Mouse (Mus musculus): Measurements from ENCODE around the gene Tk2. TPM values are rescaled to one million over a fixed set of nuclear protein-coding genes. Genes with fewer than 3 reads are reported as not detected.

Gene Tk2
- polyA plus RNA-seq, 1 experiment from 2014 or later: 16.3 TPM

- Histone ChIP-seq H3K27ac (ENCODE audit: low read depth, low read length) (peak within 1 kb of the TSS; percentile 60), H3K4me2 (peak within 1 kb of the TSS; percentile 91), H3K36me3 (ENCODE audit: control insufficient read depth, insufficient read depth, low read length) (no peaks in the 10 kb centered on the region), H3K27me3 (replicated peaks; ENCODE audit: control insufficient read depth, insufficient read depth, low read length) (no peaks in the 10 kb centered on the region), H3K4me3 (ENCODE audit: low read depth, low read length) (peak within 1 kb of the TSS; percentile 67), H3K4me1 (replicated peaks; ENCODE audit: control insufficient read depth, insufficient read depth, low read length) (peaks cover 17% of the 10 kb centered on the region), H3K9ac (ENCODE audit: low read depth, low read length) (peak within 1 kb of the TSS; percentile 68), H3K9me3 (ENCODE audit: control insufficient read depth, low read length) (no peaks in the 10 kb centered on the region)
- peak; percentile 86 for ATAC-seq (replicated peaks; ENCODE audit: low FRiP score)
- WGBS: 4% methylated on average over 41 of the region's 41 CpGs
- DNase-seq (ENCODE audit: low spot score): peak; percentile 87
Observed at GRCm38 (mm10) chr8:104250439-104251367, 2.3 kb upstream of the Tk2 start, which contains the start of gene Cklf. Cklf (plus strand) TSS chr8:104250861.

GRCm38 (mm10) chr8:104249442-104249996 lies 1.2 kb upstream of the Tk2 start:
- H3K9me3 ChIP-seq (ENCODE audit: control insufficient read depth, low read length): no peaks in the 10 kb centered on the region
- no peaks in the 10 kb centered on the region for H3K27me3 ChIP-seq (replicated peaks; ENCODE audit: control insufficient read depth, insufficient read depth, low read length)
- no peak for ATAC-seq (replicated peaks; ENCODE audit: low FRiP score)
- 78% methylated on average over 7 of the region's 7 CpGs for WGBS
- peaks cover 17% of the 10 kb centered on the region for H3K4me1 ChIP-seq (replicated peaks; ENCODE audit: control insufficient read depth, insufficient read depth, low read length)
- H3K36me3 ChIP-seq (ENCODE audit: control insufficient read depth, insufficient read depth, low read length): no peaks in the 10 kb centered on the region
- H3K27ac ChIP-seq (ENCODE audit: low read depth, low read length): no peak overlapping the region
- no peak overlapping the region for H3K9ac ChIP-seq (ENCODE audit: low read depth, low read length)
- no peak overlapping the region for H3K4me3 ChIP-seq (ENCODE audit: low read depth, low read length)
- no peak for DNase-seq (ENCODE audit: low spot score)
- H3K4me2 ChIP-seq: no peak overlapping the region

DNA sequence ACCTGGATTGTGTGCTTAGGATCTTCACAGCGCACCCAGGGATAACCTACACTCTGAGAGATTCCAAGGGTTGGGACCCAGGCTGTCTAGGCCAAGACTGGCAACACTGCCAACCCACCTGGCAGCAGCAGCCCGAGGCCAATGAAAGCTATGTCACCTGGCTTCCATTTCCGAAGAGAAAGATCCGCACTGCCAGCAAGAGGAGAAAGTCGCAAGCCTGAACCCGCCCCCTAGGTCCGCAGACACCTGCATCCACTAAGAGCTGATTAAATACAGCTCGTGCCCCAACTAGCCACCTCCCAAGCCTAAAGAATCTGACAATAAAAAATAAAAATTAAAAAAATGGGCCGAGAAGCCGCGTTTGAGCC lies 466 bp downstream of the Tk2 start:
- Histone ChIP-seq H3K9me3 (ENCODE audit: control insufficient read depth, low read length) (no peaks in the 10 kb centered on the region), H3K4me1 (replicated peaks; ENCODE audit: control insufficient read depth, insufficient read depth, low read length) (peaks cover 17% of the 10 kb centered on the region), H3K4me2 (peak overlapping the region; percentile 79), H3K36me3 (ENCODE audit: control insufficient read depth, insufficient read depth, low read length) (peaks cover 1% of the 10 kb centered on the region; the same call in 1 of the 2 replicates), H3K9ac (ENCODE audit: low read depth, low read length) (peak overlapping the region; percentile 77), H3K27me3 (replicated peaks; ENCODE audit: control insufficient read depth, insufficient read depth, low read length) (no peaks in the 10 kb centered on the region), H3K27ac (ENCODE audit: low read depth, low read length) (no peak overlapping the region), H3K4me3 (ENCODE audit: low read depth, low read length) (peak overlapping the region; percentile 66)
- 3% methylated on average over 11 of the region's 11 CpGs for WGBS
- ATAC-seq (replicated peaks; ENCODE audit: low FRiP score) (peak; percentile 35; the same call in 1 of the 2 replicates), DNase-seq (ENCODE audit: low spot score) (peak; percentile 43)

DNA sequence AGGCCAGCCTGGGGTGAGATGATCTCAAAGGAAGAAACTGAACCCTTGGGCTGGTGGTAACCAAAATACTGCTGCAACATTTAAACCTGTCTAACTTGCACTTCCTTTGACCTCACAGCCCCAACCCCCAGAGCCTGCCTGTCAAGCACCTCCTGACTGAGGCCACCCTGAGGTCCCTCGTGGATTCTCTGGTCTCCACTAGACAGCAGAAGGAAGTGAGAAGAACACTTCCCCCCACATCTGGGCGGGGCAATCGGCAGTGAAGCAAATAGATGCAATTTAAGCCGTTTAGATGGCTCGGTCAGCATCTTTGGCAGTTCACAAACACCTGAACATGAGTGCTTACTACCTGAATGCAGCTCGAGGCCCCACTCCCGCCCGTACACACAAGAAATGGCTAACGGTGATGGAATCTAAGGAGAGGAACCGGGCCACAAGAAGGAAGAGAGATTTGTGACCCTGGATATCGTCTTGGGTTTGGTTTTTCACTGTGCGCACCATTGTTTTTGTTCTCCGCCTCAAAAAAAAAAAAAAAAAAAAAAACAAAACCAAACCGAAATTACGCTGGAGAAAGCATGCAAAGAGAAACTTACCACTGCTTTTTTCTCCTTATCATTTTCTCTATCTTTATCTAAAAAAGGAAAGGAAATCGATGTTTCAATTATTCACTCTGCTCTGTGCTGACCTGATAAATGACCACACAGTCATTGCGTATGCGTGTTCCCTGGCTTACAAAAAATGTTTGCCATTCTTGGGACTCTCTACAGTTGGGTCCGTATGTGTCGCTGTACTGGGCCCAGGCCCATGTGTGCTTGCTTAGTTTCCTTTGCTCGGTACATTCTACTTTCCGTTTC lies 1.1 kb downstream of the Tk2 start:
- Histone ChIP-seq H3K9ac (ENCODE audit: low read depth, low read length) (peak overlapping the region; percentile 77), H3K4me3 (ENCODE audit: low read depth, low read length) (peak overlapping the region; percentile 66), H3K9me3 (ENCODE audit: control insufficient read depth, low read length) (no peaks in the 10 kb centered on the region), H3K36me3 (ENCODE audit: control insufficient read depth, insufficient read depth, low read length) (peaks cover 4% of the 10 kb centered on the region; the same call in 1 of the 2 replicates), H3K27ac (ENCODE audit: low read depth, low read length) (no peak overlapping the region), H3K27me3 (replicated peaks; ENCODE audit: control insufficient read depth, insufficient read depth, low read length) (no peaks in the 10 kb centered on the region), H3K4me1 (replicated peaks; ENCODE audit: control insufficient read depth, insufficient read depth, low read length) (peaks cover 17% of the 10 kb centered on the region), H3K4me2 (peak overlapping the region; percentile 79)
- WGBS: 52% methylated on average over 22 of the region's 22 CpGs
- DNase-seq (ENCODE audit: low spot score): no peak
- ATAC-seq (replicated peaks; ENCODE audit: low FRiP score): no peak

DNA sequence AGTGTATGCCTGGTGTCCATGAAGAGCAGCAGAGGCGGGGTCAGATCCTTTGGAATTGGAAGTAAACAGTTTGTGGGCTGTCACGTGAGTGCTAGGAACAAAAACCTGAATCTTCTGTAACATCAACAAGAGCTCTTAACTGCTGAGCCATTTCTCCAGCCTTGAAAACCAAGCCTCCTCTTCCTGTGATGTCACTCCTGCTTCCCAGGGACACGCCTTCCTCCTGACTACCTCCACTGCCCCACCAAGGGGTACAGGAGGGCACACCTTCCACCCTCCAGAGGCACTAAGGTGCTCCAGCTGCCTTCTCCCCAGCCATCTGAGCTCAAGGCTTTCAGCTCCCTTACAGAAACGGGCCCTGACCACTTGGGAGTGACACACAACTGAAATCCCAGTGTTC lies 1.7 kb downstream of the Tk2 start:
- Histone ChIP-seq H3K27me3 (replicated peaks; ENCODE audit: control insufficient read depth, insufficient read depth, low read length) (no peaks in the 10 kb centered on the region), H3K27ac (ENCODE audit: low read depth, low read length) (no peak overlapping the region), H3K9me3 (ENCODE audit: control insufficient read depth, low read length) (no peaks in the 10 kb centered on the region), H3K4me1 (replicated peaks; ENCODE audit: control insufficient read depth, insufficient read depth, low read length) (peaks cover 17% of the 10 kb centered on the region), H3K9ac (ENCODE audit: low read depth, low read length) (no peak overlapping the region), H3K4me3 (ENCODE audit: low read depth, low read length) (no peak overlapping the region), H3K4me2 (no peak overlapping the region), H3K36me3 (ENCODE audit: control insufficient read depth, insufficient read depth, low read length) (peaks cover 4% of the 10 kb centered on the region; the same call in 1 of the 2 replicates)
- DNase-seq (ENCODE audit: low spot score) (no peak), ATAC-seq (replicated peaks; ENCODE audit: low FRiP score) (no peak)
- 89% methylated on average over 4 of the region's 4 CpGs for WGBS

GRCm38 (mm10) chr8:104242038-104242644 lies 6.2 kb downstream of the Tk2 start:
- no peak overlapping the region for H3K4me3 ChIP-seq (ENCODE audit: low read depth, low read length)
- H3K9me3 ChIP-seq (ENCODE audit: control insufficient read depth, low read length): no peaks in the 10 kb centered on the region
- peaks cover 10% of the 10 kb centered on the region; the same call in 1 of the 2 replicates for H3K36me3 ChIP-seq (ENCODE audit: control insufficient read depth, insufficient read depth, low read length)
- DNase-seq (ENCODE audit: low spot score) (no peak), ATAC-seq (replicated peaks; ENCODE audit: low FRiP score) (no peak)
- WGBS: 78% methylated on average over 12 of the region's 12 CpGs
- H3K27ac ChIP-seq (ENCODE audit: low read depth, low read length): no peak overlapping the region
- H3K4me2 ChIP-seq: no peak overlapping the region
- H3K27me3 ChIP-seq (replicated peaks; ENCODE audit: control insufficient read depth, insufficient read depth, low read length): no peaks in the 10 kb centered on the region
- peaks cover 9% of the 10 kb centered on the region; the same call in 1 of the 2 replicates for H3K4me1 ChIP-seq (replicated peaks; ENCODE audit: control insufficient read depth, insufficient read depth, low read length)
- no peak overlapping the region for H3K9ac ChIP-seq (ENCODE audit: low read depth, low read length)

DNA sequence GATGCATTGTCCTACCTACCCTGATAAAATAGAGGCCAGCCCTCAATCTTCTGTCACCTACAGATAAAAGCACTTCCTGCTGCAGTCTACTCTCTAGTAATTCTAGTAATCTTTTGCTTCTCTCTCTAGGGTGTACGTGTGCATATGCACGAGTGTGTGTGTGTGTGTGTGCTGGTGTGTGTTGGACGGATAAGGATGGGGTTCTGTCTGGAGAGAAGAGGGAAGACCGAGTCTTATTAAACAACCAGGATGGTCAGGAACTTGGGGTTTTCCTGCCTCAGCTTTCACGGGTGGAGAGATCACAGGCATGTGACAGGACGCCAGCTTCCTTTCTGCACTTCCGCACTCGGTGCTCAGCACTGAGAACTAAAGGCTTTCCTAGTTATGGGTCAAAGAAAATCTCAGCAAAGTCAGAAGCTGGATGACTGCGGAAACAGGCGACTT lies 8.9 kb downstream of the Tk2 start:
- no peak overlapping the region for H3K9ac ChIP-seq (ENCODE audit: low read depth, low read length)
- peaks cover 10% of the 10 kb centered on the region; the same call in 1 of the 2 replicates for H3K36me3 ChIP-seq (ENCODE audit: control insufficient read depth, insufficient read depth, low read length)
- no peak for DNase-seq (ENCODE audit: low spot score)
- 0 out of 2 replicates have a peak, but pooled peaks cover 5% of the 10 kb centered on the region for H3K4me1 ChIP-seq (replicated peaks; ENCODE audit: control insufficient read depth, insufficient read depth, low read length)
- peak; percentile 75 for ATAC-seq (replicated peaks; ENCODE audit: low FRiP score)
- H3K9me3 ChIP-seq (ENCODE audit: control insufficient read depth, low read length): no peaks in the 10 kb centered on the region
- no peak overlapping the region for H3K27ac ChIP-seq (ENCODE audit: low read depth, low read length)
- peak overlapping the region; percentile 17 for H3K4me2 ChIP-seq
- no peak overlapping the region for H3K4me3 ChIP-seq (ENCODE audit: low read depth, low read length)
- no peaks in the 10 kb centered on the region for H3K27me3 ChIP-seq (replicated peaks; ENCODE audit: control insufficient read depth, insufficient read depth, low read length)
- 46% methylated on average over 10 of the region's 10 CpGs for WGBS

DNA sequence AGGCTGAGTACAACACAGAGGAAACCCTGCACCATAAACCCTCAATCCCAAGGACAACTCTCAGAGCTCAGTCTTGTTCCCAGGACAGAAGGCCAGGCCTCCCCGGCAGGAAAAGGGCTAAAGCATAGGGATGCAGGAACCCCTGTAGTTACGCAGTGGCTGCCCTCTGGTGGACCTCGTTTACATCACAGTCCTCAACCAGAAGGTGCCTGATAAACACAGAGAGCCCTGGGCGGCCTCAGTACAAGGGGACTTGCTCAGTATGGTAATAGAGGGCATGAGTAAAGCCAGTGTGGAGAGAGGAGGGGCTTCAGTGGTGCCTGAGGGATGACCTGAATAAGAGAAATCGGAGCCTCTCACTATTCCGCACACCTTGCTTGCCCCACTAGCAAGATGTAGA lies 13.8 kb downstream of the Tk2 start:
- H3K36me3 ChIP-seq (ENCODE audit: control insufficient read depth, insufficient read depth, low read length): peaks cover 11% of the 10 kb centered on the region
- DNase-seq (ENCODE audit: low spot score): no peak

More for the DNA sequence above, 13.8 kb downstream of the Tk2 start:
- Histone ChIP-seq H3K9me3 (ENCODE audit: control insufficient read depth, low read length) (no peaks in the 10 kb centered on the region), H3K4me3 (ENCODE audit: low read depth, low read length) (no peak overlapping the region), H3K4me2 (no peak overlapping the region), H3K27ac (ENCODE audit: low read depth, low read length) (no peak overlapping the region), H3K4me1 (replicated peaks; ENCODE audit: control insufficient read depth, insufficient read depth, low read length) (peaks cover 7% of the 10 kb centered on the region; the same call in 1 of the 2 replicates), H3K9ac (ENCODE audit: low read depth, low read length) (no peak overlapping the region), H3K27me3 (replicated peaks; ENCODE audit: control insufficient read depth, insufficient read depth, low read length) (no peaks in the 10 kb centered on the region)
- WGBS: 56% methylated on average over 6 of the region's 6 CpGs
- no peak for ATAC-seq (replicated peaks; ENCODE audit: low FRiP score)
